Mouse (Mus musculus): ENCODE results near the gene Npb. TPM values are rescaled to one million over a fixed set of nuclear protein-coding genes. Genes with fewer than 3 reads are reported as not detected.
"Not testable (repeated sequence)": the region's sequence is repeated elsewhere in the genome, so short reads cannot be mapped to it uniquely, and the experiment has no call there.

The Npb gene
- polyA plus RNA-seq, 1 experiment from 2014 or later: 20.9 TPM

- WGBS: under 1% methylated on average over 31 of the region's 44 CpGs
- Histone ChIP-seq H3K27me3 (ENCODE audit: control insufficient read depth, insufficient read depth, low read length) (no peaks in the 10 kb centered on the region), H3K27ac (replicated peaks) (peak overlapping the region; percentile 98)
Measured at GRCm38 (mm10) chr11:120580871-120581331, 27.4 kb upstream of the Npb start.

GRCm38 (mm10) chr11:120581490-120582267 lies 26.6 kb upstream of the Npb start, which contains the start of gene Arhgdia:
Gene Arhgdia, minus strand, starts transcription at chr11:120581624.
- Histone ChIP-seq H3K36me3 (ENCODE audit: control insufficient read depth, insufficient read depth, low read length) (peaks cover 26% of the 10 kb centered on the region), H3K9ac (ENCODE audit: low read length) (peak within 1 kb of the TSS; percentile 92), H3K4me3 (ENCODE audit: low read depth, low read length) (peak within 1 kb of the TSS; percentile 85), H3K4me2 (replicated peaks; ENCODE audit: low read depth) (peak within 1 kb of the TSS; percentile 90), H3K27ac (replicated peaks) (peak within 1 kb of the TSS; percentile 98), H3K9me3 (ENCODE audit: control insufficient read depth, low read length) (no peaks in the 10 kb centered on the region), H3K27me3 (ENCODE audit: control insufficient read depth, insufficient read depth, low read length) (no peaks in the 10 kb centered on the region), H3K4me1 (replicated peaks; ENCODE audit: control insufficient read depth, insufficient read depth) (peaks cover 7% of the 10 kb centered on the region)
- ATAC-seq (ENCODE audit: low FRiP score, low TSS enrichment): peak; percentile 48
- WGBS: 5% methylated on average over 58 of the region's 75 CpGs
- peak; percentile 60 for TF ChIP-seq CTCF (IDR thresholded peaks at IDR 0.05; ENCODE audit: low read depth)
- TF ChIP-seq EP300 (optimal IDR thresholded peaks at IDR 0.05): no peak
- DNase-seq (ENCODE audit: low spot score): peak; percentile 89

More at GRCm38 (mm10) chr11:120580871-120581331, 27.4 kb upstream of the Npb start:
- Histone ChIP-seq H3K36me3 (ENCODE audit: control insufficient read depth, insufficient read depth, low read length) (peaks cover 24% of the 10 kb centered on the region), H3K4me2 (replicated peaks; ENCODE audit: low read depth) (peak overlapping the region; percentile 90), H3K4me3 (ENCODE audit: low read depth, low read length) (peak overlapping the region; percentile 85), H3K4me1 (replicated peaks; ENCODE audit: control insufficient read depth, insufficient read depth) (peaks cover 7% of the 10 kb centered on the region), H3K9ac (ENCODE audit: low read length) (peak overlapping the region; percentile 92), H3K9me3 (ENCODE audit: control insufficient read depth, low read length) (no peaks in the 10 kb centered on the region)
- ATAC-seq (ENCODE audit: low FRiP score, low TSS enrichment): peak; percentile 54
- DNase-seq (ENCODE audit: low spot score): peak; percentile 70
- no peak for TF ChIP-seq CTCF (IDR thresholded peaks at IDR 0.05; ENCODE audit: low read depth)
- no peak for TF ChIP-seq EP300 (optimal IDR thresholded peaks at IDR 0.05)

GRCm38 (mm10) chr11:120582268-120582981 lies 25.9 kb upstream of the Npb start:
- no peak for DNase-seq (ENCODE audit: low spot score)

GRCm38 (mm10) chr11:120582982-120583293 lies 25.3 kb upstream of the Npb start:
- peaks cover 24% of the 10 kb centered on the region for H3K36me3 ChIP-seq (ENCODE audit: control insufficient read depth, insufficient read depth, low read length)
- not testable (repeated sequence) for DNase-seq (ENCODE audit: low spot score); H3K27me3 ChIP-seq (ENCODE audit: control insufficient read depth, insufficient read depth, low read length); H3K4me2 ChIP-seq (replicated peaks; ENCODE audit: low read depth); H3K4me1 ChIP-seq (replicated peaks; ENCODE audit: control insufficient read depth, insufficient read depth); H3K9me3 ChIP-seq (ENCODE audit: control insufficient read depth, low read length); H3K4me3 ChIP-seq (ENCODE audit: low read depth, low read length); H3K27ac ChIP-seq (replicated peaks); H3K9ac ChIP-seq (ENCODE audit: low read length); ATAC-seq (ENCODE audit: low FRiP score, low TSS enrichment)
- 87% methylated on average over 2 of the region's 2 CpGs for WGBS

More at GRCm38 (mm10) chr11:120582268-120582981, 25.9 kb upstream of the Npb start:
- H3K36me3 ChIP-seq (ENCODE audit: control insufficient read depth, insufficient read depth, low read length): peaks cover 26% of the 10 kb centered on the region
- TF ChIP-seq CTCF (IDR thresholded peaks at IDR 0.05; ENCODE audit: low read depth): peak; percentile 70
- no peak for TF ChIP-seq EP300 (optimal IDR thresholded peaks at IDR 0.05)
- ATAC-seq (ENCODE audit: low FRiP score, low TSS enrichment): no peak
- H3K4me2 ChIP-seq (replicated peaks; ENCODE audit: low read depth): peak overlapping the region; percentile 90
- H3K9me3 ChIP-seq (ENCODE audit: control insufficient read depth, low read length): no peaks in the 10 kb centered on the region
- H3K4me1 ChIP-seq (replicated peaks; ENCODE audit: control insufficient read depth, insufficient read depth): peaks cover 7% of the 10 kb centered on the region
- peak overlapping the region; percentile 98 for H3K27ac ChIP-seq (replicated peaks)
- WGBS: 72% methylated on average over 8 of the region's 8 CpGs
- H3K4me3 ChIP-seq (ENCODE audit: low read depth, low read length): peak overlapping the region; percentile 85
- no peaks in the 10 kb centered on the region for H3K27me3 ChIP-seq (ENCODE audit: control insufficient read depth, insufficient read depth, low read length)
- peak overlapping the region; percentile 92 for H3K9ac ChIP-seq (ENCODE audit: low read length)

GRCm38 (mm10) chr11:120583937-120584336 lies 24.3 kb upstream of the Npb start:
- H3K27me3 ChIP-seq (ENCODE audit: control insufficient read depth, insufficient read depth, low read length): no peaks in the 10 kb centered on the region
- no peak overlapping the region for H3K9ac ChIP-seq (ENCODE audit: low read length)
- peaks cover 7% of the 10 kb centered on the region for H3K4me1 ChIP-seq (replicated peaks; ENCODE audit: control insufficient read depth, insufficient read depth)
- H3K27ac ChIP-seq (replicated peaks): no peak overlapping the region
- H3K4me2 ChIP-seq (replicated peaks; ENCODE audit: low read depth): no peak overlapping the region
- no peaks in the 10 kb centered on the region for H3K9me3 ChIP-seq (ENCODE audit: control insufficient read depth, low read length)
- DNase-seq (ENCODE audit: low spot score) (no peak), ATAC-seq (ENCODE audit: low FRiP score, low TSS enrichment) (no peak)
- no peak overlapping the region for H3K4me3 ChIP-seq (ENCODE audit: low read depth, low read length)
- TF ChIP-seq EP300 (optimal IDR thresholded peaks at IDR 0.05): no peak
- TF ChIP-seq CTCF (IDR thresholded peaks at IDR 0.05; ENCODE audit: low read depth): no peak
- 90% methylated on average over 1 of the region's 1 CpGs for WGBS
- H3K36me3 ChIP-seq (ENCODE audit: control insufficient read depth, insufficient read depth, low read length): peaks cover 17% of the 10 kb centered on the region

- no peak for TF ChIP-seq EP300 (optimal IDR thresholded peaks at IDR 0.05)
- TF ChIP-seq CTCF (IDR thresholded peaks at IDR 0.05; ENCODE audit: low read depth): no peak
- Histone ChIP-seq H3K4me1 (replicated peaks; ENCODE audit: control insufficient read depth, insufficient read depth) (no peaks in the 10 kb centered on the region), H3K27me3 (ENCODE audit: control insufficient read depth, insufficient read depth, low read length) (no peaks in the 10 kb centered on the region), H3K4me3 (ENCODE audit: low read depth, low read length) (no peak overlapping the region), H3K36me3 (ENCODE audit: control insufficient read depth, insufficient read depth, low read length) (peaks cover 25% of the 10 kb centered on the region), H3K9me3 (ENCODE audit: control insufficient read depth, low read length) (no peaks in the 10 kb centered on the region), H3K4me2 (replicated peaks; ENCODE audit: low read depth) (no peak overlapping the region), H3K27ac (replicated peaks) (no peak overlapping the region), H3K9ac (ENCODE audit: low read length) (no peak overlapping the region)
- 87% methylated on average over 6 of the region's 6 CpGs for WGBS
- no peak for DNase-seq (ENCODE audit: low spot score)
- ATAC-seq (ENCODE audit: low FRiP score, low TSS enrichment): no peak
Measured at GRCm38 (mm10) chr11:120588531-120588930, 19.7 kb upstream of the Npb start.

Measured in stomach, postnatal 0 days (tissue).